Mouse (Mus musculus) yolk sac, embryonic 10.5 days (tissue): ENCODE data around the gene Pwp1.
"Not testable (repeated sequence)": the region's sequence is repeated elsewhere in the genome, so short reads cannot be mapped to it uniquely, and the experiment has no call there.

Experiments
- DNase-seq: peaks from one replicate; pipeline ENCODE4 v3.0.0-alpha.2; 2017; ENCODE audit warnings: low spot score

The Pwp1 gene

GRCm38 (mm10) chr10:85829085-85829853 lies at the start of gene Pwp1:
Gene Pwp1 (plus strand): TSS chr10:85829494.
- peak; percentile 10 for DNase-seq

GRCm38 (mm10) chr10:85822143-85822696 lies 7.1 kb upstream of the Pwp1 start:
- not testable (repeated sequence) for DNase-seq

- not testable (repeated sequence) for DNase-seq
Observed at GRCm38 (mm10) chr10:85823752-85824151, 5.5 kb upstream of the Pwp1 start.

- not testable (repeated sequence) for DNase-seq
Observed at GRCm38 (mm10) chr10:85828722-85829084, 591 bp upstream of the Pwp1 start.

- DNase-seq: no peak
Observed at GRCm38 (mm10) chr10:85846105-85846862, 17.0 kb downstream of the Pwp1 start.

- peak; percentile 91 for DNase-seq
Observed at GRCm38 (mm10) chr10:85871698-85872478, 42.6 kb downstream of the Pwp1 start.

GRCm38 (mm10) chr10:85872479-85872773 lies 43.1 kb downstream of the Pwp1 start:
- DNase-seq: no peak

- no peak for DNase-seq
Observed at GRCm38 (mm10) chr10:85873861-85874544, 44.7 kb downstream of the Pwp1 start.

GRCm38 (mm10) chr10:85875812-85876211 lies 46.5 kb downstream of the Pwp1 start:
- no peak for DNase-seq

GRCm38 (mm10) chr10:85879886-85880486 lies 50.7 kb downstream of the Pwp1 start:
- DNase-seq: no peak

- peak; percentile 97 for DNase-seq
Observed at GRCm38 (mm10) chr10:85916498-85917309, 87.4 kb downstream of the Pwp1 start, which contains the start of gene Prdm4. Gene Prdm4 (minus strand): TSS chr10:85917142.

GRCm38 (mm10) chr10:85927676-85928445 lies 98.6 kb downstream of the Pwp1 start, which contains the start of gene Ascl4:
Gene Ascl4 (plus strand): TSS chr10:85927681.
- DNase-seq: no peak

GRCm38 (mm10) chr10:85928499-85929207 lies 99.4 kb downstream of the Pwp1 start:
- peak; percentile 59 for DNase-seq

- DNase-seq: no peak
Observed at GRCm38 (mm10) chr10:85929208-85929591, 99.9 kb downstream of the Pwp1 start.

GRCm38 (mm10) chr10:85929962-85930361 lies 100.7 kb downstream of the Pwp1 start:
- DNase-seq: no peak

GRCm38 (mm10) chr10:85936280-85936965 lies 107.1 kb downstream of the Pwp1 start:
- DNase-seq: no peak
